Mouse (Mus musculus) heart, adult 2 months (tissue): ENCODE data around the gene Tec.

Experiments
- CTCF ChIP-seq: fragments of 200-600 bp; IDR thresholded peaks from 2 replicates; pipeline ENCODE4 v1.8.1; 2022; ENCODE audit warnings: antibody characterized with exemption, mild to moderate bottlenecking, moderate library complexity
- EP300 ChIP-seq: fragments of 200-500 bp; IDR thresholded peaks from 2 replicates; pipeline ENCODE4 v1.6.1; 2011; ENCODE audit warnings: low read depth, low read length, control low read depth; ENCODE audit not compliant: insufficient read depth
- POLR2A ChIP-seq: fragments of 200-500 bp; IDR thresholded peaks from 2 replicates; pipeline ENCODE4 v1.6.1; 2011; ENCODE audit warnings: mild to moderate bottlenecking, low read depth, low read length, control low read depth; ENCODE audit not compliant: insufficient read depth

DNA sequence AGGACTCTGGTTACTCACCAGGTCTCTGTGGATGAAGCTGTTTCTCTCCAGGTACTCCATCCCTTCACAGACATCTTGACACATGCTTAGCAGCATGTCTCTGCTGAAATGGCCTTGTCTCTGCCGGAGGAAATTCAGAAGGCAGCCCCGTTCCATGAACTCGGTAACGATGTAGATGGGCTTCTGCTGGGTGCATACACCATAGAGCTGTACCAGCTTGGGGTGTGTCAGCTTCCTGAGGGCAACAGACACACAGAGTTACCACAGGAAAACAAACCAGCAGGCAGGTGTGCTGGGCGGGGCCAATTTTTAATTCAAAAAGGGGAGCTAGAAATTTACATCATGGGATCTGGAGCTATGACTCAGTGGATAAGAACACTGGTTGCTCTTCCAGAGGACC lies 104.7 kb downstream of the Tec start:
- no peak for TF ChIP-seq POLR2A
- no peak for TF ChIP-seq CTCF
- TF ChIP-seq EP300 = no peak
